Mouse (Mus musculus) bone marrow, adult 2 months (tissue): ENCODE measurements around the gene Lrguk.

Experiments
- CTCF ChIP-seq: fragments of 200-500 bp; IDR thresholded peaks from 2 replicates; pipeline ENCODE4 v1.5.1; 2011; ENCODE audit warnings: low read length, control low read depth; ENCODE audit not compliant: control insufficient read depth, insufficient read depth
- POLR2A ChIP-seq: fragments of 200-500 bp; IDR thresholded peaks from 2 replicates; pipeline ENCODE4 v1.6.1; 2011; ENCODE audit warnings: low read depth, mild to moderate bottlenecking, control low read depth, low read length, borderline replicate concordance; ENCODE audit not compliant: control insufficient read depth

DNA sequence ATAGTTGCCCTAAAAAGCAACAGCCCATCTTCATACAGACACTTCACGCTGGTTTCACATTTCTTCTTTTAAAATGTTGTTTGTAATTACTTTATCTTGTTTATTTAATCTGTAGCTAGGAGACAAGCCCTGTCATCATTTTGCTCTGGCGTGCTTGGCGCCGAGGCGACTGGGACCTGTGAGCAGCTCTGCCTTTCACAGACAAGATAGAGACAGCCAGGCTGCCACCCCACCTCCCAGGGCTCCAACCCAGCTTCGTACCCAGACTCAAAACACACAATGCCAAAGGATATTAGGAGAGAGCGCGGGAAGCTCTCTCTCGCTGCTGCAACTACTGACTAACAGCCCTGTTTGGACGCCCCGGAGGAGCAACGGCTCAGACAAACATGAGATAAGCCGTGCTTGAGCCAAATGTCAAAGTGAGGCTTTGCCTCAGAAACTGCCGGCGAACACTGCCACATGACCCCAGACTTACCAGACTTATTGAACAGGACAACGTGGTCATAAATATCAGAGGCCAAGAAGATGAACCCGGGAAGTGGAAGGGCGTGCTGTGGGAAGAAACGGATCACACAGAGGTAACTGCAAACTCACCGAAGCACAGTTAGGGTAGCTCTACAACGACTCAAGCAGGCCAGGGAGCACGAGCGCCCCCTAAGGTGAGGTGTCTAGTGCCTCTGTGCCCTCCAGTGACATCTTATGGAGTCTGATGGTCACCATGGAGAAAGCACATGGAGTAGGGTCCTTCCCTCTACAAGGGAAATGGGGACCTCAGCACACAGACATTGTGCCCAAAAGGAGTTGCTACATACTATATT is 131.0 kb downstream of the Lrguk start:
- TF ChIP-seq POLR2A, result no peak
- no peak for TF ChIP-seq CTCF
